Mouse (Mus musculus): ENCODE data around the gene Crim1.

Gene Crim1

GRCm38 (mm10) chr17:78199626-78200560 lies at the start of gene Crim1:
Gene Crim1 (plus strand): TSS chr17:78200248.
- peak; percentile 85 to 88 for DNase-seq (ENCODE audit: low spot score in 2 of 2)

GRCm38 (mm10) chr17:78151479-78152282 lies 48.4 kb upstream of the Crim1 start:
- DNase-seq (ENCODE audit: low spot score in 2 of 2), result no peak

GRCm38 (mm10) chr17:78163278-78163677 lies 36.8 kb upstream of the Crim1 start:
- DNase-seq (ENCODE audit: low spot score in 2 of 2), result peak in 1 of 2 experiments; percentile 9

- no peak for DNase-seq (ENCODE audit: low spot score in 2 of 2)
Observed at GRCm38 (mm10) chr17:78163724-78164236, 36.3 kb upstream of the Crim1 start.

GRCm38 (mm10) chr17:78165855-78166254 lies 34.2 kb upstream of the Crim1 start:
- DNase-seq (ENCODE audit: low spot score in 2 of 2), result no peak

GRCm38 (mm10) chr17:78166566-78166965 lies 33.5 kb upstream of the Crim1 start:
- DNase-seq (ENCODE audit: low spot score in 2 of 2), result no peak

GRCm38 (mm10) chr17:78172371-78172770 lies 27.7 kb upstream of the Crim1 start:
- DNase-seq (ENCODE audit: low spot score in 2 of 2), result no peak

DNA sequence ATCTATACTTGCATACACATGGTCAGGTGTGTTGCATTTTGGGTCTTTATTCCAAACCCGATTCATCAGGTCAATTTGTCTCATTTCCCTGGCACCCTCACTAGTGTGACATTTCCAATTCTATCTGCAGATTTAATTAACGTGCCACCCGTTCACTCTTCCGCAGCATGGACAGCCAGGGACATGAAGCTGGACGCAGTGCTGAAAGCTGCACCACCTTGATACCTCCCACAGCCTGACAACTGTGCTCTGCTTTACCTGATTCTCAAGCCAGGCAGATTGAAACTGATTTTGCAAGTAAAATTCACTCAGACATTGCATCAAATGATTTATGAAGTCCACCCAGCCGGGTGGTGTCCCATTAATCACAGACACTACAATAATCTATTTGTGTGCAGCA lies 19.3 kb upstream of the Crim1 start:
- DNase-seq (ENCODE audit: low spot score in 2 of 2), result no peak

DNA sequence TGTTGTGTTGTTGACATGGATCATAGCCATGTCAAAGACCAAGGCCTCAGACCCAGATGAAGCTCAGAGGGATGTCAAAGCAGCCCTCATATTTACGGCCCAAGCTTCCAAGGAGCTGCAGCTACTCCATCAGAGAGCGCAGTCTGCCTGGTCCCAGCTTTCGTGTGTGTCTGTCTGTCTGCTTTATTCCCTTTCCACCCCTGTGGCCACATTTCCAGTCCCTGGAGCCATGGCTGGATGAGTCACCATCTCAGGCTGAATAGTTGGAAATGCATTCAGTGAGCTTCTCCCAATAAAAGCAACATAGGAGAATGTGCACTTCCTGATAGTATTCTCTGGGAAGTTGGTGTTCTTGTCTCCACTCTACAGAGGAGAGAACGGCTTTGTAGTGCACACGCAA lies 3.9 kb upstream of the Crim1 start:
- no peak for DNase-seq (ENCODE audit: low spot score in 2 of 2)

DNA sequence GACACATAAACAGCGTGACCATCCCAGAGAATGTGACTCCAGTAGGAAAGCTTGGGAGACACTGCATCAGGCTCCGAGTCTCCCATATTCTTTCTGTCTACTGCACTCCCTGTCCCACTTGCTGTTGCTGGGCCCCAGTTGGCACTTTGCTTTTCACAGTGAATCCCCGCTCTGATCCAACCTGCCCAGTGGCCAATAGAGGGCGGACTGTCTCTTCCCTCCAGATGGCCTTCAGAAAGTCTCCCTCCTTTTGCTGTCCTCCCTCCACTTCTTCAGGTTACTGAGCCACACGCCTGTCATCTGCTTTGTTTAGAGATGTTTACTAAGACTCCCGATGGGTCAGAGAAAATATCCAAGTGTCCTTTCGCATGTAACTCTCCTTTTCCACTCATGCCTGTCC lies 2.9 kb upstream of the Crim1 start:
- DNase-seq (ENCODE audit: low spot score in 2 of 2), result peak; percentile 61 to 70

GRCm38 (mm10) chr17:78198140-78198539 lies 1.9 kb upstream of the Crim1 start:
- no peak for DNase-seq (ENCODE audit: low spot score in 2 of 2)

- no peak for DNase-seq (ENCODE audit: low spot score in 2 of 2)
Observed at GRCm38 (mm10) chr17:78198820-78199219, 1.2 kb upstream of the Crim1 start.

DNA sequence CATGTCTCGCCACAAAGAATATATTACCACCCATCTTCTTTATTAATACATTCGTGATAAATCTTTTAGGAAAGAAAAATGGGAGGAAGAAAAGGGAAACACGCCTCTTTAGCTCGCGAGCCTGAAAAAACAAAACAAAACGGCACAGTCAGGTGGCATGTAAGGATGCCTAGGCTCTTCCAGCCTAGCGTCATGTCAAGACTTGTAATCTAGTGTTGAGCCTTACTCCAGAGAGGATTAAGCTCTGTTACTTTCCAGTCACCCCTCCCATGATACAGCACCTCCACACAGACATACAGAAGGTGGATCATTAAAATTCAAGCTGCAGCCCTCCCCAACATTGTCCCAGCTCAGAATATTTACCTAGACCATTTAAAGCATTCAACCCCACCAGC lies 820 bp upstream of the Crim1 start:
- DNase-seq (ENCODE audit: low spot score in 2 of 2), result no peak

DNA sequence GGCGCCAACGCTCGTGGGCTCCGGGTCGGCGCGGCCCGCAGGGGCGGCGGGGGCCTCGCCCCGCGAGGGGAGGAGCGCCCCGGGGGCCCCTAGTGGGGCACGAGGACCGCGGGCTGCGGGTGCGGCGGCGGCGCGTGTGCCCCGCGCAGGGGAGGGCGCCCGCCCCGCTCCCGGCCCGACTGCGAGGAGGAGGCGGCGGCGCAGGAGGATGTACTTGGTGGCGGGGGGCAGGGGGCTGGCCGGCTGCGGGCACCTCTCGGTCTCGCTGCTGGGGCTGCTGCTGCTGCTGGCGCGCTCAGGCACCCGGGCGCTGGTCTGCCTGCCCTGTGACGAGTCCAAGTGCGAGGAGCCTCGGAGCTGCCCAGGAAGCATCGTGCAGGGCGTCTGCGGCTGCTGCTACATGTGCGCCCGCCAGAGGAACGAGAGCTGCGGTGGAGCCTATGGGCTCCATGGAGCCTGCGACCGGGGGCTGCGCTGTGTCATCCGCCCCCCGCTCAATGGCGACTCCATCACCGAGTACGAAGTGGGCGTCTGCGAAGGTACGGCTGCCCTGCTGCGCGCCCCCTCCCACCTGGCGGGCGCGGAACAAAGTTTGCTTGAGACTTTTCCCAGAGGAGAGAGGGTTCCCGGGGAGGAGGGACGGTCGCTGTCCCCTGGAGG lies 643 bp downstream of the Crim1 start:
- peak in 1 of 2 experiments; percentile 43 for DNase-seq (ENCODE audit: low spot score in 2 of 2)

DNA sequence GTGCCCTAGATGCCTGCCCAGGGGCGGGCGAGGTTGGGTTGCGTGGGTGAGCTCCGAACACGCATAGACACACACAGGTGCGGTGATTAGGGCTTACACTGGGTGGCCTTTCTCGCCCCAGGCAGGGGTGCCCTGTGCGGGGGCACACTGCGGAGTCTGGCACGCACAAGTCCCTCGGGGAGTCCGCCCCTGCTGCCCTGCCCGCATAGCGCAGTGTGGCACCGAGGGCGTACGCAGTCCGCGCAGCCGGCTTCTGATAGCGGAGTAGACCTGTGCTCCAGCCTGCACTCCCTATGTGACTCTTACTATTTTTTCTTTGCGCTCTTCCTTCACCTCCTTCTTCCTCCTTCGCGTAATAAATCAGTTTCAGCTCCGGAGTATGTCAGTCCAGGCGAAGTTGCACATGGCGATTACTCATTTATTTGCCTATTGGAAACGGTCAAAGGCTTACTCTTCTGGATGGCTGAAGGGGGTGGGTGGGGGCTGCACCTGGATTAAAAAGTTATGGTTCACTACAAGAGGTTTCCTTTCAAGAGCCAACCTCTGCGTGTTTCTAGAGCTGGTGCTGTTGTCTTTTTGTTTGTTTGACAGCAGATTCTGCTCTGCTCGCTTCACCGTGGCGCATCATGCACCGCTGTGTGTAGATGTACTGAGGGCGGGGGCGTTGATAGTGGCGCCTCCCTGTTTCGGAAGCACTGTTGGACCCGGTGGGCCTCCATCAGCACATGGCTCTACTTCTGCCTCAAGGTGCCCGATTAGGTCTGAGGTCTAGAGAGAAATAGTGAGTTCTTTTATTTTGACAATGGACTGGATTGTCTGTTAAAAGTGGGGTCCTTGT lies 1.4 kb downstream of the Crim1 start:
- no peak for DNase-seq (ENCODE audit: low spot score in 2 of 2)

GRCm38 (mm10) chr17:78202221-78202620 lies 2.2 kb downstream of the Crim1 start:
- no peak for DNase-seq (ENCODE audit: low spot score in 2 of 2)

GRCm38 (mm10) chr17:78202756-78203155 lies 2.7 kb downstream of the Crim1 start:
- no peak for DNase-seq (ENCODE audit: low spot score in 2 of 2)

GRCm38 (mm10) chr17:78203478-78203877 lies 3.4 kb downstream of the Crim1 start:
- DNase-seq (ENCODE audit: low spot score in 2 of 2), result no peak

GRCm38 (mm10) chr17:78206421-78206820 lies 6.4 kb downstream of the Crim1 start:
- no peak for DNase-seq (ENCODE audit: low spot score in 2 of 2)

DNA sequence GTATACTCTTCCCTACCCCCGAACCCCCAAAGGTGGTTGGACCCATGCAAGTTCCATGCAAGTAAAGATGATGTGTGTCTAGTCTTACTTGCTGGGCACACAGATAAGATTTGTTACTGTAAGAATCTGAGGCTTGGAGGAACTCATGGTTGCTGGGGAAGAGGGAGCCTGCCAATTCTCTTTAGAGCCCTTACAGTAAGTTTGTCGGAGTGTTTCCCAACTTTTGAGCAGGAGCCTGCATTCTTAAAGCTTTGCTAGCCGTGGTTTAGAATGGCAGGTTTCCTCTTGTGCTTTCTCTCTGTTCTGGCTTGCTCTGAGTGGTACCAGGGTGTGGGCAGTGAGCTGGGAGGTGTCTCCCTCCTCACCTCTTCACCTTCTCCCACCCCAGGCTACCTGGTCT lies 7.2 kb downstream of the Crim1 start:
- no peak for DNase-seq (ENCODE audit: low spot score in 2 of 2)

DNA sequence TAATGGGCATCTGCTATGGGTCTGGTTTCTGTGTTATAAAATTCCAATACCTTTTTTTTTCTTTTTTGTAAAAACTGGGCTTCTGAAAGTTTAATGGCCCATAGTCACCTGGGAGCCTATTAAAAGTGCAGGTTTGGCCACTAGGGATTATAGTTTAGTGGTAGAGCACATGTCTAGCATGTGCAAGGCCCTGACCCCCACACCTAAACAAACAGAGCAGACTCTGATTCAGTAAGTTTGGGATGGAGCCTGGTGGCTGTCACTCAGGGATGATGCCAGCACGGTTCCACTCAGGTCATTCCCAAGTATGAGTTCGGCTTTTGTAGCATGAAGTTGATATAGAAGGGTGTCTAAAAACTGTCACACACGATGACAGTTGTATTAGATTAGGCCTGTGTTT lies 8.8 kb downstream of the Crim1 start:
- DNase-seq (ENCODE audit: low spot score in 2 of 2), result no peak
